Mouse (Mus musculus) stomach, adult 2 months (tissue): Measurements from ENCODE around the gene A3galt2. TPM values are rescaled to one million over a fixed set of nuclear protein-coding genes. Genes with fewer than 3 reads are reported as not detected.

Experiments used
- polyA plus RNA-seq: library from polyadenylated mRNA; depleted of rRNA; stranded (reverse); fragments of >200 nt; gene quantifications from 2 replicates; pipeline ENCODE4 v1.2.3, GENCODE M21; 2012; rRNA removed

The A3galt2 gene
- 0.05 and 0.08 TPM in 2 replicates for polyA plus RNA-seq

DNA sequence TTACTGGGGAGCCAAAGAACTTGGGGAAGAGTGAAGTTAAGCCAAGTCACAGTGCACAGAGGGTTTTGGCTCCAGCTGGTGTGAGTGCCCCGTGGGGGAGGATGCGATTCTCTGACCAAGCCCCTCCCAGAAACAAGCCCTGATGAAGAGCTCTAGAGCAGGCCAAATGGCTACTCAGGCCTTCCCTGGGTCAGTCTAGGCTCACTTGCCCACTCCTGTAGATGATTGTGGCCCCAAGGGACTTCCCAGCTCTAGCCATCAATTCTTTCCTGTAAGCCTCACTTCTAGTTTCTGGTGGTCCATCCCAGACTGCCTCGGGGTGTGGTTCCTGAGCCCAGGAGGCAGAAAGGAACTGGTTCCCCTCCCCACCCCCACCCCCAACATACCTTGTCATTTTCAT lies at the start of gene A3galt2:
A3galt2 (plus strand) TSS at position 301 of the 400 bp plus-strand sequence.

DNA sequence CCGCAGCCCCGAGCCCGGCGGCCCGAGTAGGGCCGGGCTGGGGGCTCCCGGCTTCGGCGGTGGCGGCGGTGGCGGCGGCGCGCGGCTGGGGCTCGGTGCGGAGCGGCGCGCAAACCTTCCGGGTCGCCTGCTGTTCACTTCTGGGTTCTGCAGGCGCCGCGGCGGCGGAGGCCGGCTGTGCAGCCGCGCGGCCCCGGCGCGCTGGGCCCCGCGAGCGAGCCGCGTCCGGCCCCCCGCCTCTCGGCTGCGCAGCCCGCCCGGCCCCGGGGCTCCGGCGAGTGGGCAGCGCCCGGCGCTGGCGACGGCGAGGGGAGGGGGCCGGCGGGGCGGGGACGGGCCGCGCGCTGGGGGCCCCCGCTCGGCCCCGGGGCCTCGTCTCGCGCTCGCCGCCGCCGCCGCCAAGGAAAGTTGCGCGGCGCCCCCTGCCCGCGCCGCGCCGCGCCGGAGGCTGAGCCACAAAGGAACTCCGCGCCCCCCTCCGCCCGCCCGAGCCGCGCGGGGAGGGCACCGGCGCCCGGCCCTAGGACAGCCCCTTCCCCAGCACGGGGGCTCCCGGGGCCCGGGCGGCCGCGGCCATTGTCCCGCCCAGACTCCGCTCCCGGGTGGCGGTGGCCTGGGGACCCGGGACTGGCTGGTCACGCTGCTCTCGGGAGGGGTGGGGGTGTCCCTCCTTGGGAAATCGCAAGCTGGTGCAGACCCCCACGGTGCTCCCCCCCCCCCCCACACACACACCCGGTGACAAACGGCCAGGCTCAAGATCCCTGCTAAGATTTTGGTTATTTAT lies 51.1 kb downstream of the A3galt2 start, which contains the start of gene Zfp362:
Zfp362 (minus strand) TSS at position 3 of the 784 bp plus-strand sequence.

Other genes starting within 250 kb of the A3galt2 start
- 0.69 and 0.80 TPM in 2 replicates for gene Zscan20, start 145.3 kb upstream of the A3galt2 start, polyA plus RNA-seq
- 0.40 and 0.75 TPM in 2 replicates for gene Tlr12, start 136.7 kb upstream of the A3galt2 start, polyA plus RNA-seq
- gene Phc2, start 100.7 kb upstream of the A3galt2 start, polyA plus RNA-seq: 43.2 and 51.9 TPM in 2 replicates
- 14.1 and 14.8 TPM in 2 replicates for gene Zfp362, start 50.7 kb downstream of the A3galt2 start, polyA plus RNA-seq
- 4.4 and 6.1 TPM in 2 replicates for gene Trim62, start 128.2 kb downstream of the A3galt2 start, polyA plus RNA-seq
- gene Azin2, start 207.1 kb downstream of the A3galt2 start, polyA plus RNA-seq: 3.3 and 5.9 TPM in 2 replicates
- 22.8 and 23.1 TPM in 2 replicates for gene Ak2, start 236.6 kb downstream of the A3galt2 start, polyA plus RNA-seq